Mouse (Mus musculus) frontal cortex, postnatal 10 days (tissue): ENCODE data around the gene Brca1.
A peak's percentile ranks its signal among the peaks of the same experiment; 100 is the strongest.
"Not testable (repeated sequence)": the region's sequence is repeated elsewhere in the genome, so short reads cannot be mapped to it uniquely, and the experiment has no call there.

Experiments
- DNase-seq, 2 experiments: peaks; one replicate each; pipeline ENCODE4 v3.0.0; 2022; ENCODE audit warnings: low spot score in 2 of 2, mixed read lengths in 1 of 2

The Brca1 gene

GRCm38 (mm10) chr11:101551751-101552475 lies at the start of gene Brca1, which contains the start of gene Nbr1:
Brca1 (minus strand) TSS chr11:101551955.
Nbr1 (plus strand) TSS chr11:101552149.
- peak; percentile 78 to 90 for DNase-seq

GRCm38 (mm10) chr11:101599156-101599555 lies 47.4 kb upstream of the Brca1 start, which contains the start of gene Gm11634:
Gm11634 (minus strand) TSS chr11:101599256.
- DNase-seq = no peak

GRCm38 (mm10) chr11:101589989-101590624 lies 38.4 kb upstream of the Brca1 start:
- DNase-seq = no peak

GRCm38 (mm10) chr11:101589444-101589843 lies 37.7 kb upstream of the Brca1 start:
- DNase-seq = peak in 1 of 2 experiments; percentile 46

- DNase-seq = no peak
These were observed 37.1 kb upstream of the Brca1 start for GRCm38 (mm10) chr11:101588868-101589267.

DNA sequence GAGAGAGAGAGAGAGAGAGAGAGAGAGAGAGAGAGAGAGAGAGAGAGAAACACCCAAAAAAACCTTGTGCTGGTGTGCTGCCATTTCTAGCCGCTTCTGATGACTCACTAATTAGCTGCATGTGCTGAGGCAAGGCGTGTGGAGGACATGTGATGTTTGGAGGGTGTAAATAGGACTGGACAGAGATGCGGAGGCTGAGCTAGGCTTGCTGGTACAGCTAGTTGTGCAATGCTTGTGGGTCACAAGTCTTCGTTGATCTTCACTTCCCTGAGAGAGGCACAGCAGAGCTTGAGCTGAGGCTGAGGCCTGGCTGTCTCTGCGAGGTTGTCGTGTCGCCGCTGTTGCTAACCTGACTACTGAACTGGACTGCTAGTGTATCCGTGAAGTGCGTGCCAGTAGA lies 35.9 kb upstream of the Brca1 start:
- no peak for DNase-seq

- DNase-seq = no peak
These were observed 34.0 kb upstream of the Brca1 start for GRCm38 (mm10) chr11:101585805-101586204.

DNA sequence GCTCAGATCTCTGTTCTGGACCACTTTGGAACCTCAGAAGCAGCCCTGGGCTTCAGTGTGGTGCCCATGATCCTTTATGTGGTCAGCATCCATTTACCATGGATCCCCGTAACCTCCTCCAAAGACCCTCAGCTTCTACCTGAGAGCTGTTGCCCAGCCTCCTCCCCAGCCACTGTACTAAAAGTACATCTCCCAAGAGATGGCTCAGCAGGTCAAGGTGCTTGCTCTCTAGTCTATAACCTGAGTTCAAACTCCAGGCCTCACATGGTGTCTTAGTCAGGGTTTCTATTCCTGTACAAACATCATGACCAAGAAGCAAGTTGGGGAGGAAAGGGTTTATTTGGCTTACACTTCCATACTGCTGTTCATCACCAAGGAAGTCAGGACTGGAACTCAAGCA lies 33.3 kb upstream of the Brca1 start:
- DNase-seq = not testable (repeated sequence)

- DNase-seq = no peak
These were observed 31.4 kb upstream of the Brca1 start for GRCm38 (mm10) chr11:101583205-101583604.

- DNase-seq = no peak
These were observed 30.6 kb upstream of the Brca1 start, which contains the start of gene Tmem106a for GRCm38 (mm10) chr11:101582054-101583035. Tmem106a (plus strand) TSS chr11:101582242.

- no peak for DNase-seq
These were observed 29.5 kb upstream of the Brca1 start for GRCm38 (mm10) chr11:101581081-101581764.

DNA sequence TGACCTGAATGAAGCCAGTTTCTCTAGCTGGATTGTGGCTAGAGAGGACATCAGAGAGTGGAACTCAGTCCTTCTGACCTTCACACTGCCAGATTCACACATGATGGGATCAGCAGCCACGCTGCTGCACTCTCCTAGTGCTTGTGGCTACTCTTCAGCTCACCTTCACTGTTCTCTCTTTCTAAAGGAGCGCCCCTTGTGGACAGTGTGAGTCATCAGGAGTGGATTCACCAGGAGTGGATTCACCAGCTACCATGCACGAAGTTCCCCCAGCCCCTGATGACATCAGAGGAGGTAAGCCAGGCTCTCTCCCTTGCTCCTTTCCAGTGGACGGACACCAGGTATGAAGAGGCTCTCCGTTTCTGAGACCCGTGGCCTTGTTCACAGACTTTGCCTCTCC lies 24.4 kb upstream of the Brca1 start:
- no peak for DNase-seq

GRCm38 (mm10) chr11:101568421-101568820 lies 16.7 kb upstream of the Brca1 start:
- no peak for DNase-seq

GRCm38 (mm10) chr11:101562391-101562790 lies 10.6 kb upstream of the Brca1 start:
- DNase-seq = peak in 1 of 2 experiments; percentile 37

- no peak for DNase-seq
These were observed 5.2 kb upstream of the Brca1 start for GRCm38 (mm10) chr11:101556954-101557353.

DNA sequence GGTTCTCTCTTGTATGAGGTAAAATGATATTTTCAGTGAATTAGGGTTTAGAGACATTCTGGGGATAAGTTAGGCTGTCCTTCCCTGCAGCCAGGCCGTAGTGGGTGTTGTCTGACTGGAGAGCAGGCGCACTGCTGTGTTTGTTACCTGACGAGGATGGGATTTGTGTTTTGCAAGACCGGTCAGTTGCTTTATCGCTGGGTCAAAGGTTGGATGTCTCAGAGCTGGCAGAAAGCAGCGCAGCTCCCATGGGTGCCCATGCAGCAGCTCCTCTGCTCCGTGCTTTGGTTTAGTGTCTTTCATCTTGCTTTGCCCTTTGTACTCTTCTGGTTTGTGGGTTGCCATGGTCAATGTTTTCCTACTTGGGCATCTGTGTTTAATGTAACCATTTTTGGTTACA lies 4.8 kb upstream of the Brca1 start:
- DNase-seq = no peak

GRCm38 (mm10) chr11:101553354-101553930 lies 1.7 kb upstream of the Brca1 start:
- DNase-seq = no peak

GRCm38 (mm10) chr11:101552476-101553300 lies 933 bp upstream of the Brca1 start:
- DNase-seq = peak; percentile 99 to 100

DNA sequence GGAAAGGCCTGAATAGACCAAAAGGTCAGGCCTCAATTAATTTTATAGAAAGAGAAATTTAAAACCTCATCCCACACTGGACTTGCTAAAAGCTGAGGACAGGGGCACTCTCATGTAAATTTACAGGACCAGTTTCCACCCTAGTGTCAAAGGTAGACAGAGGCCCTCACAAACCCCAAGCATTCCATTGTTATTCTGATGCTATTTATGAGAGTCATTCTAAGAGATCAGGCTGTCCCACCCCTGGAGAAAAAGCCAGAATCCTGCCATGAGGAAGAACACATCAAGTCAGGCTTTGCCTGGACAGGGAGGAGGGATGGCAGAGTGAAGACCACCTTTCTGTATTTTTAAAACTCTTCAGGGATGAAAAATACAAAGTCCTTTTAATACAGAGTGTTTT lies 3.2 kb downstream of the Brca1 start:
- DNase-seq = no peak

- DNase-seq = no peak
These were observed 7.6 kb downstream of the Brca1 start for GRCm38 (mm10) chr11:101544132-101544531.
